Mouse (Mus musculus): ENCODE measurements around the gene Zbtb9. TPM values are rescaled to one million over a fixed set of nuclear protein-coding genes. Genes with fewer than 3 reads are reported as not detected.
A peak's percentile ranks its signal among the peaks of the same experiment; 100 is the strongest.

The Zbtb9 gene
- polyA plus RNA-seq, 1 experiment from 2014 or later, result 14.8 TPM

- ATAC-seq, result no peak
Measured at GRCm38 (mm10) chr17:26998283-26998682, 25.3 kb downstream of the Zbtb9 start.

GRCm38 (mm10) chr17:26999996-27000395, 27.0 kb downstream of the Zbtb9 start:
- WGBS, result 67% methylated on average over 12 of the region's 12 CpGs
- H3K27me3 ChIP-seq (replicated peaks; ENCODE audit: control insufficient read depth, insufficient read depth, low read length), result no peaks in the 10 kb centered on the region

More at GRCm38 (mm10) chr17:26998283-26998682, 25.3 kb downstream of the Zbtb9 start:
- Histone ChIP-seq H3K9me3 (ENCODE audit: control insufficient read depth, low read length) (no peaks in the 10 kb centered on the region), H3K36me3 (ENCODE audit: control insufficient read depth, insufficient read depth, low read length) (no peaks in the 10 kb centered on the region), H3K4me1 (ENCODE audit: control insufficient read depth, insufficient read depth, low read length) (peaks cover 4% of the 10 kb centered on the region; the same call in 1 of the 2 replicates), H3K27ac (ENCODE audit: low read length) (no peak overlapping the region), H3K9ac (ENCODE audit: low read depth, low read length) (no peak overlapping the region), H3K4me2 (ENCODE audit: low read depth, low read length) (no peak overlapping the region), H3K27me3 (replicated peaks; ENCODE audit: control insufficient read depth, insufficient read depth, low read length) (no peaks in the 10 kb centered on the region), H3K4me3 (ENCODE audit: low read length) (no peak overlapping the region)
- WGBS, result 80% methylated on average over 15 of the region's 15 CpGs

GRCm38 (mm10) chr17:27001151-27001550, 28.2 kb downstream of the Zbtb9 start:
- Histone ChIP-seq H3K4me3 (ENCODE audit: low read length) (no peak overlapping the region), H3K27me3 (replicated peaks; ENCODE audit: control insufficient read depth, insufficient read depth, low read length) (no peaks in the 10 kb centered on the region), H3K4me2 (ENCODE audit: low read depth, low read length) (no peak overlapping the region), H3K4me1 (ENCODE audit: control insufficient read depth, insufficient read depth, low read length) (no peaks in the 10 kb centered on the region), H3K9me3 (ENCODE audit: control insufficient read depth, low read length) (no peaks in the 10 kb centered on the region), H3K36me3 (ENCODE audit: control insufficient read depth, insufficient read depth, low read length) (no peaks in the 10 kb centered on the region), H3K27ac (ENCODE audit: low read length) (no peak overlapping the region), H3K9ac (ENCODE audit: low read depth, low read length) (no peak overlapping the region)
- 76% methylated on average over 7 of the region's 7 CpGs for WGBS
- ATAC-seq, result no peak

More at GRCm38 (mm10) chr17:26999996-27000395, 27.0 kb downstream of the Zbtb9 start:
- Histone ChIP-seq H3K4me3 (ENCODE audit: low read length) (no peak overlapping the region), H3K27ac (ENCODE audit: low read length) (no peak overlapping the region), H3K4me1 (ENCODE audit: control insufficient read depth, insufficient read depth, low read length) (no peaks in the 10 kb centered on the region; the same call in 1 of the 2 replicates), H3K9ac (ENCODE audit: low read depth, low read length) (no peak overlapping the region), H3K9me3 (ENCODE audit: control insufficient read depth, low read length) (no peaks in the 10 kb centered on the region), H3K36me3 (ENCODE audit: control insufficient read depth, insufficient read depth, low read length) (no peaks in the 10 kb centered on the region), H3K4me2 (ENCODE audit: low read depth, low read length) (no peak overlapping the region)
- ATAC-seq, result no peak

- no peaks in the 10 kb centered on the region for H3K4me1 ChIP-seq (ENCODE audit: control insufficient read depth, insufficient read depth, low read length)
- H3K27me3 ChIP-seq (replicated peaks; ENCODE audit: control insufficient read depth, insufficient read depth, low read length), result no peaks in the 10 kb centered on the region
- no peak overlapping the region for H3K4me2 ChIP-seq (ENCODE audit: low read depth, low read length)
- H3K9ac ChIP-seq (ENCODE audit: low read depth, low read length), result no peak overlapping the region
- no peaks in the 10 kb centered on the region for H3K36me3 ChIP-seq (ENCODE audit: control insufficient read depth, insufficient read depth, low read length)
- H3K4me3 ChIP-seq (ENCODE audit: low read length), result no peak overlapping the region
- no peak overlapping the region for H3K27ac ChIP-seq (ENCODE audit: low read length)
- no peak for ATAC-seq
- no peaks in the 10 kb centered on the region for H3K9me3 ChIP-seq (ENCODE audit: control insufficient read depth, low read length)
- WGBS, result 50% methylated on average over 6 of the region's 6 CpGs
Measured at GRCm38 (mm10) chr17:27001889-27002288, 28.9 kb downstream of the Zbtb9 start.

- Histone ChIP-seq H3K4me1 (ENCODE audit: control insufficient read depth, insufficient read depth, low read length) (no peaks in the 10 kb centered on the region), H3K27me3 (replicated peaks; ENCODE audit: control insufficient read depth, insufficient read depth, low read length) (no peaks in the 10 kb centered on the region), H3K9me3 (ENCODE audit: control insufficient read depth, low read length) (no peaks in the 10 kb centered on the region), H3K27ac (ENCODE audit: low read length) (no peak overlapping the region), H3K9ac (ENCODE audit: low read depth, low read length) (no peak overlapping the region), H3K36me3 (ENCODE audit: control insufficient read depth, insufficient read depth, low read length) (no peaks in the 10 kb centered on the region), H3K4me2 (ENCODE audit: low read depth, low read length) (no peak overlapping the region), H3K4me3 (ENCODE audit: low read length) (no peak overlapping the region)
- 39% methylated on average over 9 of the region's 9 CpGs for WGBS
- no peak for ATAC-seq
Measured at GRCm38 (mm10) chr17:27004431-27004830, 31.5 kb downstream of the Zbtb9 start.

GRCm38 (mm10) chr17:27004903-27005485, 32.0 kb downstream of the Zbtb9 start:
- no peak overlapping the region for H3K27ac ChIP-seq (ENCODE audit: low read length)
- no peak overlapping the region for H3K4me3 ChIP-seq (ENCODE audit: low read length)
- no peaks in the 10 kb centered on the region for H3K4me1 ChIP-seq (ENCODE audit: control insufficient read depth, insufficient read depth, low read length)
- H3K9ac ChIP-seq (ENCODE audit: low read depth, low read length), result no peak overlapping the region
- ATAC-seq, result no peak
- no peaks in the 10 kb centered on the region for H3K9me3 ChIP-seq (ENCODE audit: control insufficient read depth, low read length)
- H3K27me3 ChIP-seq (replicated peaks; ENCODE audit: control insufficient read depth, insufficient read depth, low read length), result no peaks in the 10 kb centered on the region
- WGBS, result 40% methylated on average over 19 of the region's 19 CpGs
- no peak overlapping the region for H3K4me2 ChIP-seq (ENCODE audit: low read depth, low read length)
- no peaks in the 10 kb centered on the region for H3K36me3 ChIP-seq (ENCODE audit: control insufficient read depth, insufficient read depth, low read length)

GRCm38 (mm10) chr17:27005644-27006043, 32.7 kb downstream of the Zbtb9 start:
- Histone ChIP-seq H3K36me3 (ENCODE audit: control insufficient read depth, insufficient read depth, low read length) (no peaks in the 10 kb centered on the region), H3K4me2 (ENCODE audit: low read depth, low read length) (no peak overlapping the region), H3K27ac (ENCODE audit: low read length) (no peak overlapping the region), H3K4me1 (ENCODE audit: control insufficient read depth, insufficient read depth, low read length) (no peaks in the 10 kb centered on the region), H3K9ac (ENCODE audit: low read depth, low read length) (no peak overlapping the region), H3K27me3 (replicated peaks; ENCODE audit: control insufficient read depth, insufficient read depth, low read length) (no peaks in the 10 kb centered on the region), H3K9me3 (ENCODE audit: control insufficient read depth, low read length) (no peaks in the 10 kb centered on the region), H3K4me3 (ENCODE audit: low read length) (no peak overlapping the region)
- ATAC-seq, result no peak
- 56% methylated on average over 11 of the region's 11 CpGs for WGBS

- ATAC-seq, result peak; percentile 87
Measured at GRCm38 (mm10) chr17:27008277-27008676, 35.3 kb downstream of the Zbtb9 start.

GRCm38 (mm10) chr17:27011167-27011566, 38.2 kb downstream of the Zbtb9 start:
- Histone ChIP-seq H3K4me2 (ENCODE audit: low read depth, low read length) (no peak overlapping the region), H3K9me3 (ENCODE audit: control insufficient read depth, low read length) (no peaks in the 10 kb centered on the region), H3K9ac (ENCODE audit: low read depth, low read length) (no peak overlapping the region), H3K27ac (ENCODE audit: low read length) (no peak overlapping the region), H3K4me3 (ENCODE audit: low read length) (no peak overlapping the region), H3K27me3 (replicated peaks; ENCODE audit: control insufficient read depth, insufficient read depth, low read length) (no peaks in the 10 kb centered on the region), H3K4me1 (ENCODE audit: control insufficient read depth, insufficient read depth, low read length) (no peaks in the 10 kb centered on the region), H3K36me3 (ENCODE audit: control insufficient read depth, insufficient read depth, low read length) (no peaks in the 10 kb centered on the region)
- ATAC-seq, result no peak
- 92% methylated on average over 10 of the region's 10 CpGs for WGBS

More at GRCm38 (mm10) chr17:27008277-27008676, 35.3 kb downstream of the Zbtb9 start:
- Histone ChIP-seq H3K4me2 (ENCODE audit: low read depth, low read length) (no peak overlapping the region), H3K27me3 (replicated peaks; ENCODE audit: control insufficient read depth, insufficient read depth, low read length) (no peaks in the 10 kb centered on the region), H3K9ac (ENCODE audit: low read depth, low read length) (no peak overlapping the region), H3K9me3 (ENCODE audit: control insufficient read depth, low read length) (no peaks in the 10 kb centered on the region), H3K27ac (ENCODE audit: low read length) (peak overlapping the region; percentile 52), H3K4me1 (ENCODE audit: control insufficient read depth, insufficient read depth, low read length) (no peaks in the 10 kb centered on the region), H3K4me3 (ENCODE audit: low read length) (no peak overlapping the region), H3K36me3 (ENCODE audit: control insufficient read depth, insufficient read depth, low read length) (no peaks in the 10 kb centered on the region)
- 45% methylated on average over 2 of the region's 2 CpGs for WGBS

All from intestine, embryonic 16.5 days (tissue).